Mouse (Mus musculus) kidney, postnatal 25 days (tissue): ENCODE measurements around the gene Arxes2.
"Not testable (repeated sequence)": the region's sequence is repeated elsewhere in the genome, so short reads cannot be mapped to it uniquely, and the experiment has no call there.

Source experiments
- DNase-seq, 2 experiments: peaks; one replicate each; pipeline ENCODE4 v3.0.0; 2021; ENCODE audit warnings: mixed read lengths in 2 of 2

Gene Arxes2

DNA sequence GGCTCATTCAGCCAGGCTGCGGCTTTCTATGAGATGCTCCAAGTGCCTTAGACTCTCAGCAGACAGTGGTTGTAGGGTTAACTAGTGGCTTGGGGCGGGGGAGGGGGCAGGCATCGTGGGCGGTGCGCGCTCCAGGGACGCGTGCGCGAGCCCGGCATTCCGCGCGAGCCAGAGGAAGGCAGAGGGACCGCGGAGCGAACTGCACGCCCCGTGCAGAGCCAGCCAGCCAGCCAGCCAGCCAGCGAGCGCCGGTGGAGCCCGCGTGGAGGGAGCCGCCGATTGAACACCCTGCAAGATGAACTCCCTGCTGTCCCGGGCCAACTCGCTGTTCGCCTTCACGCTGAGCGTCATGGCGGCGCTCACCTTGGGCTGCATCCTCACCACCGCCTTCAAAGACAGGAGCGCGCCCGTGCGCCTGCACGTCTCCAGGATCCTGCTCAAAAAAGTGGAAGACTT is at the start of gene Arxes2:
Arxes2 (plus strand) TSS at position 161 of the 456 bp plus-strand sequence.
- not testable (repeated sequence) for DNase-seq

DNA sequence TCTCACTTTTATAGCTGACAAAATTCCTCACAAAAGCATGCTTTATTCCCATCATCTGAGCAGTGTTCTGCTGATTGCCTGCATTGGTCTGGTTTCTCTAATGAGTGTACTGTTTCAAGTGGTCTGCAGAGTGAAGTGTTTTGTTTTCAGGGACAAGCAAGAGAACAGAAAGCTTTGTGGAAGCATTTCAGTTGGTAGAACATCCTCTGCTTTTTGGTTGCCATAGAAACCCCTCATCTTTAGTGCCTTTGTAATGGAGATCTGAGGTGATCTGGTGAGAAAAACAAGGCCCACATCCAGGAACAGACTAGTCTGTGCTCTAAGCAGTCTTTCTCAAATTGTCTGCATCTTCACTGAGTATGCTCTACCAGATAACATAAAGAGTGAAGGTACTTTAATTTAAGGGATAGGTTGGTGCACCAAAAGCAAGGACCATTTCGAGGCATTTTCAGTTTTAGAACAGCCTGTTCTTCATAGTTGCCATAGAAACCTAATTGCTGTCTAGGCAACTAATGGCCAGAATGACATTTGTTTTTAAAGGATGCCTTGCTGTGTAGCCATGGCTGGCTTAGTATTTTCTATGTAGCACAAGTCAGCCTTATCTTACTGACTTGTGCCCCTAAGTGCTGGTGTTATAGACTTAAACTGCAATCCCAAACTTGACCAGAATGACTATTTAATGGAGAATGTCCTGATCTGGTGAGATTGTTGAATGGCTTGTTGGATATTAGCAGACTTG is 44.8 kb upstream of the Arxes2 start:
- DNase-seq: no peak

DNA sequence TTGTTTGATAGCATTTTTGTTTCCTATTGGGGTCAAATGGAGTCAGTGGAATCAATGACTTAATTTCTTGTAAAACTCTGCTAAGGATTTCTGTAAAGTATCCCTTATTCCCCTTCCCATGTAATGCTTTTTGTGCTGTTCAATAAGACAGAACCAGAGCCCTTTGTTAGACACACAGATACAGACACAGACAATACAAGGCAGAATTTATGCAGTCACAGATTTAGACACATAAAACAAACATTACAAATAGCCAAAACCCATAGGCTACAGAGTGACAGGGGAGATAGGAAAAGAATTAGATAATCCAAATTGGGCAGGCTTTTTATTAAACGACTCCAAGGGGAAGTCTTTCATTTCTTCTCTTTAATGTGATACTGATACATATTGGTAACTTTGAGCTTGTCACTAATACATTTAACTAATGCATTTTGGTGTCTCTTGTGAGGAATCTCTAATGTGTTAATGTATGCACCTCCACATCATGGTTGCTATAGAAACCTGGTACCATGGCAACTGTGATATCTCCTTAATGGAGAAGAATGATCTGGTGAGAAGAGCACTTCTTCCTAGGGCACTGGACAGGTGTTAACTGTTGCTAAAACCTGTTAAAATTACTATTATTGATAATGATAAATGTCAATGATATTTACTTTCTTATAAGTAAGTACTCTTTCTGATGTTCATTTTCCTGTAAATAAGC is 36.5 kb upstream of the Arxes2 start:
- DNase-seq: no peak

DNA sequence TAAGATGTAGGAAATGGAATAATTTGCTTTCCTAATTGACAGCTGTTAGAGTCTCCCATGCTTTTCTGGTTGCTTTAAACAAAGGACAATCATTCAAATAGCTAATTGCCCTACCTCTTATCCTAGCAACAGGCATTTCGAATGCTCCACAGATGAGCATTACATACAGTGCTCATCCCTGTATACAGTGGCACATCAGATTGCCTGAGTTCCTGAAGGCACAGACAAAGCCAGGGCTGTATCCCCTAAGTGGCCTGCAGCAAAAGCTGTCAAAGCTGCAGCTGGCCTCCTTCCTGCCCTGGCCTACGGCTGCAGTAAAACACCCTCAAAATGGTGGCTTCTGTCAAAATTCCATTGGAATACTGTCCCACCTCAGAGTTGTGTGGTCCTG is 35.9 kb upstream of the Arxes2 start:
- no peak for DNase-seq

DNA sequence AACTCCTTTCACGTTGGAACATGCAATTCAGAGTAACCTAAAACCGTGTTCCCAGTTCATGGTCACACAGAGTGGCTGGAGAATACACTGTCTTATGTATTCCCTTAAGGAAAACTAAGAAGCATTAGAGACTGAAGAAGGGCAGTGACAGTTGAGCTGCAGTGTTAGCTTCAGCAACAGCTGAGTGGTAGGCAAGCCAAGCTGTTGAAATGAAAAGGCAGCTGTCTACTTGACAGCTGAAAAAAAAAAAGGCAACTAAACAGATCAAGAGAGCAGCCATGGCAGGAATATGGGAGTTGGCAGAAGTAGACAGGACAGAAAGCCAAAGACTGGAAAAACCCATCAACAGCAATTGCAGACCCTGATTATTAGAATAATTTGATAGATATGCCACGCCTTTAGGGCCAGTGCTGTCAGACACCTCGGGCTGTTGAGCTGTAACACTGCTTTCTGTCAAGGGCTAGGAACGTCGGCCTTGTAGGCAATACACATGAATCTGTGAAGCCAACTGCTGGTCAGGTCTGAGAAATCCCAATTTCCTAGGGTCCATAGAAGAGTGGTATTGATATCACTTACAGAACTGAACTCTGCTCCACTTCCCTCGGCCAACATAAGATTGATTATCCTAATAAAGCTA is 34.9 kb upstream of the Arxes2 start:
- DNase-seq: no peak

DNA sequence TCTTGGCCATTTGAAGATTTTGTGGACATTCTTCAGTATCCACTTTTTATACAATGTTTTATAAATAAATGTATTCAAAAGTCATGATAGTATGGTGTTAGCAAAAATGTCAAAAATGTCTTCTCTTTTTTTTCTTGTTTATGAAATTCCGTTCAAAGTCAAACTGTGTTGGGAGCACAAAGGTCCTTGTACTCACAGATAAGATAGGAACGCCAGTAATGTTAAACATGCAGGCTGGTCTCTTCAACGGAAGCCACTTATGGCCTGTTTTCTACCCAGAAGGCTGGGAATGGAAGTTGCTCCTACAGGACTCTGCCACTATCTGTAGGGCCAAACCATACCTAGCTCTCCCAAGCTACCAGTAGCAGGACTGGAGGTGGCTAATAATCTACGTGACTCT is 34.1 kb upstream of the Arxes2 start:
- DNase-seq: no peak

DNA sequence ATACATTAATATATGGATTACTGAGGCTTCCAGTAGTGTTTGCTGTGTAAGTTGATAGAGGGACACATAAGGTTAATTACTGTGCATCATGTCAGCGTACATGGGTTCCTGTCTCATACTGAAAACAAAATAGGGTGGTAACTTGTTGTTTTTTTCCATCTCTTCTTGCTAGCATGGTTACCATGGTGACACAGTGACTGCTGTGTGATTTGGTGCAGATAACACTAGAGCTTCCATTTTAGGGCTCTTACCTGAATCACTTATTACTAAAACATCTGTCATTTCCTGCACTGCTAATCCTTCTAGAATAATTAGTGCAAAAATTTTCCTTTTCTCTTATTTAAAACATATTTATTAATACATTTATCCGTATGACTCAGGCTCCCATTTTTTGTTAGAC is 31.3 kb upstream of the Arxes2 start:
- DNase-seq: no peak

DNA sequence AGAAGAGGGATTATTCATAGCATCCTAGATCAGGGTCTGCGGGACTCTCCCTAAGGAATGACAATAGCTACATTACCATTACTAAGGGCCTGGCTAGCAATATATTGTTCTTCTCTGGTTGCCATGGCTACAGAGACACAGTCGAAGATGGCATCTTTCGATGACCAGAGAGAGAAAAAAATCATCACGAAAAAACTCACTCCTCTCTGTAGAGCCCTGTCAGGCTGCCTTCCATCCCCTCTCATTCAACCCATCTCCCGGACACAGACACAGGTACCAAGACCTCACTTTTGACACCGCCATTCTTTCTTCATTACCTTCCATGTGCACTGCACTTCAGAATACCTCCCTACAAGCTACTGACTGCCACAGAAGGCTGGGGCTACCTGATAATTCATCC is 30.5 kb upstream of the Arxes2 start:
- no peak for DNase-seq

DNA sequence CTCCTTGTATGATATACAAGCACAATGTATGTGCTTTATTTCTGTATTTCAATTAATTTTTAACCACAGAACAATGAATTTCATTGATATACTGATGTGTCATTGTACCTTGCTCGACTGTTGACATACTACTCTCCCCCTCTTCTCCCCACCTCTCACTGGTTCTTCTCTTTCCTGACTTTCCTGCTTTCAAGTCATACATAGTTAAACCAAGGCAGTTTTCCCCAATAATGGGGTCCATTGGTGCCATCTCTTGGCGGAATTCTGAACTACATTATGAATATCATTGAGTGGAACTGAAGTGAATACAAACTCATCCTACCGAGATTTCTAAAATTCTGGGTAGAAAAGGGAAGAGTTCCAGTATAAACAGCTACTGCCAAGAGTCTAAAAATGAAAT is 30.0 kb upstream of the Arxes2 start:
- peak in 1 of 2 experiments; percentile 22 for DNase-seq

DNA sequence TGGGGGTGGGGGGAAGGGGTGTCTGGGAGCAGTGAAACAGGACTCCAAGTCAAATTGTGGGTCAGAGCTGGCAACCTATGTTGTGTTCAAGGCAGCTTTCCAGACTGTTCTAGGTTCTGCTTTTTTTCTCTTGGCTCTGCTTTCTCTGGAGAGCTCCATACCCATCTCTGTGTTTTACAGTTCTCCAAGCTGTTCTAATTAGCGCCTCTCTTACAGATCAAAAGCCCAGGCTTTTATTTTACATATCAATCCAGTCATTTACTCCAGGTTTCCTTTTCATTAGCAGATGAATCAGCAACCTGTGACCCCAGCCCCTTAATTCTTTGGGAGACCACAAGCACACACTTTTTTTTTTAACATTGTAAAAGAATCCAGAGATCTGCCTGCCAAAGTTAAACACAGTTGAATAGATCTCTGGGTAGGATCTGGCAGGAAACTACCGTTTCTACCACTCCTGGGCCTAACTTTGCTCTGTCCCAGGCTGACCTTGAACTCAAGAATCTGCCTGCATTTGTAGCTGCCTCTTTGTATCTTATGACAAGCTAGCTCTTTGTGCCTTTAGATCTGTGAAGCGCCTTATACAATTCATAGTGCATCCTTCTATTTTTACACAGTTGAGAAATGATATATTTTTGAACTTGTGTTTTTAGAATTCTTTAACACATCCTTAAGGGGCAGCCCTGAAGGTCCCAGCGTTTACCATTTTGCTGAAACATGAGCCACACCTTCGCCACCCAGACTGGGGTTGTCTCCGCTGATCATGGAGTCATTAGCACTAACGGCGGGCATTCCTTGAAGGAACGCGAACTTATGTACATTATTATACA is 19.8 kb upstream of the Arxes2 start:
- no peak for DNase-seq

DNA sequence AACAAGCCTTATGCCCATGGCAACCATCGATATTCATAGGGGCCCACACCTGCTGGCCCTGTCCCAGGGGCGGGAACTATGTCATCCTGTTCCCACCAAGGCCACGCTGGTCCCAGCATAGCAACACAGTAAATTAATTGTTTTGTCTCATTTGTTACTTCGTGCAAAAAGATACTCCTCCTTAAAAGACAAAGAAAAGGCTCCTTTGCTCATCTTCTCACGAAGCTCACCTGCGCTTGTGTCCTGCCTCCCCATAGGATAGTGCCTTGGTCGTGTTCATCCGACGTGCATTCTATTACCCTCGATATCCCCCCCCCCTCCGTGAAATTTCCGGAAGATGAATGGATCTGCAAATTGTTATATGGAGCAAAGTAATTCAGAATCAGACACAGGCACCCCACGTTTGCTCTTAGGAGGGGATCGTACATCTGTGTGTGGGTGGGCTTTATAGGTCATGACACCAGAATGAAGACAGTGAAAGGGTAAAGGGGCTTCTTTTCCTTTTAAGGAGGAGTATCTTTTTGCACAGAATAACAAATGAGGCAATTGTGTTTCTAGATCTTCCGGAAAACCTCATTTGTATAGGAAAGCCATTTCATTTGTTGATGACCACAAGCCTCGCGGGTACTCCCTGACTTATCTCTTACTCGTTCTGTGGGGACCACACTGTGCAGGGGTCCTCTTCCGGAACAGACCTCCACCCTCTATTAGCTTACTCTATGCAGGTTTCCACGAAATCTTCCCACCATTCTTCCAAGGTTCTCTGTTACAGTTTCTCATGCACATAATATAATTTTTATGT is 19.0 kb upstream of the Arxes2 start:
- no peak for DNase-seq

DNA sequence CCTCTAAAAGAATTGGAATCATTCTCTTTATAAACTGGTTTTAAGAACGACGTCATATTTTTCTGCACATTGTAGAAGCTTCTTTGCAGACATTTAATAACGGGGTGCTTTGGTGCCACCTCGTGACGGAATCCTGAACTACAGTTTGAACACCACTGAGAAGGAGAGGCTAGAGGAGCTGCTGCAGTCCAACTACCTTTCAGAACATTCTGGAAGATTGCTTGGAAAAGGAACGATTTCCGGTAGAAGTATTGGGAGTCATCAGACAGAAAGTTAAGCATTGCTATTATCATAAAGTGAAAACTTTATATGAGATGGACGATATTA is 18.4 kb upstream of the Arxes2 start:
- peak; percentile 51 to 76 for DNase-seq

DNA sequence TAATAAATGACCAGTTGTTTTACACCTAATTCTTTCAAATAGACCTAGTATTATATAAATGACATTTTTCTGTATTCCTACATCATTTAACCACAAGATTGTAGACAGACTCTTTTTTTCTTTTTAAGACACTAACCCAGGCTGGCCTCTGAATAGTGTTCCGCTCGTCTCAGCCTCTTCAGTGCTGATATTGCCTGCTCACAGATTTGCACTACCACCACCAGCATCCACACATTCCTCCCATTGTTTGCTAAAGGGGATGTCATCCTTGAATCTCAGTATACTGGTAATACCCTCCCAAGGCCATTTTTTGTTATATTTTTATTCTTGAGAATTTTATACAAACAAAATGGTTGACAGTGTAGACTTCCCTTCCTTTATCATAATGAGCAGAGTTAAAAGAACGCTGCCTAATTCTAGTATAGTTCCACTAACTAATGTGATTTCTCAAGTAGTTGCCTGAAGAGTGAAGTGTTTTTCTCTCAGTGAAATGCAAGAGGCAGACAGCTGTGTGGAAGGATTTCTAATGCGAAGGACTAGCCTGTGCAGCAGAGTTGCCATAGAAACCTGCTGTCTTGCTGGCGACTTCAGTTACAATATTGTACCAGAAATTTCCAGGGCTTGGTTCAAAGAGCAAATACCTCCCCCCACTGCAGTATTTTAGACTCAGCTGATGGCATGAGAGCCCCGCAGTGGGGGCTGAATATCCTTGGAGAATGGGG is 8.9 kb upstream of the Arxes2 start:
- no peak for DNase-seq

DNA sequence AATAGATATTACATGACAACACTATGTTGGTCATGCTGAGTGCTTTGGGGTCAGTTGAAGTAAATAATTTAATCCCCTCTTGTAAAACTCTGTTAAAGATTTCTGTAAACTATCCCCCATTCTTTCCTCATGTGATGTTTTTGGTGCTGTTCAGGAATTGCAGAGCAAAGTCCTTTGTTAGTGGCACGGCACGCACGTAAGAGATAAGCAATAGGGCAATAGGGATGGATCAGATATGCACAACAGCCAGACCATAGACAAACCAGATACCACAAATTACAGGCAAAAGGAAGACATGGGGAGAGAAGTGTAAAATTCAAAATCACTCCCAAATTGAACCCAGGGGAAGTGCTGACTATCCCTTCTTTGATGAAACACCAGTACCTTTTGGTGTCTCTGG is 7.4 kb upstream of the Arxes2 start:
- no peak for DNase-seq

DNA sequence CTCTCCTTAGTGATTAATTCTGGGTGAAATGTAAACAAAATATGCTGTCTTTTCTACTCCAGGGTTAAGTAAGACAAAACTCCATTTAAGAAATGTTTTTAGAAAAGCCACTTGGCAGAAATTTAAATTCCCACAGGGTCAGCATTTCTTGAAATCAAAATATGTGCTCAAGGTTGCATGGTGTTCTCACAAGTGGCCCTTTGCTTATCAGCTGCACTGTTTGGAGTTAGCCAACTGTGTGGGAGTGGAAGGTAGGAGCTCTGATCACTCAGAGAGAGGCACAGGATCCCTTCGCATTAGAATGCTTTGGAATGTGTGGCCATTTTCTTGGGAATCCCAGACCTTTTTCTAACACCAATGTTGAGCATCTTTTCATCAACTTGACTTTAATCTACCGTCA is 3.0 kb upstream of the Arxes2 start:
- DNase-seq: no peak

DNA sequence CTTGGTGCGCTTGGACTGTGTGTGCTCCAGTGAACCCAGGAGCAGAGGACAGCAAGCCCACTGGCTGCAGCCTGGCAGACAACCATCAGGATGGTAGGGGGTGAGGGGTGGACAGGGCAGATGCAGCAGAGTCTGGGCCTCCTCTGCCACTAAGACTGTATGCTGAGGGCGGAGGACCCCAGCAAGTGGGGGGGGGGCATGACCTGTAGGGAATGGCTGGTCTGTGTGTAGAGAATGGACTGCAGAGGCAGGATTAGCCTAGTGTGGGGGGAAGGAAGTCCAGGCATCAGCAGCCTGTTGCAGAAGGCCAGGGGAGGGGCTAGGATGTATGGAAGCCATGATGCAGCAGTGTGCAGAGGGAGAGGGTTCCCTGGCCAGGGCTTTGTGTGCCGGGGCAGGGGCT is 431 bp upstream of the Arxes2 start:
- DNase-seq: not testable (repeated sequence)

DNA sequence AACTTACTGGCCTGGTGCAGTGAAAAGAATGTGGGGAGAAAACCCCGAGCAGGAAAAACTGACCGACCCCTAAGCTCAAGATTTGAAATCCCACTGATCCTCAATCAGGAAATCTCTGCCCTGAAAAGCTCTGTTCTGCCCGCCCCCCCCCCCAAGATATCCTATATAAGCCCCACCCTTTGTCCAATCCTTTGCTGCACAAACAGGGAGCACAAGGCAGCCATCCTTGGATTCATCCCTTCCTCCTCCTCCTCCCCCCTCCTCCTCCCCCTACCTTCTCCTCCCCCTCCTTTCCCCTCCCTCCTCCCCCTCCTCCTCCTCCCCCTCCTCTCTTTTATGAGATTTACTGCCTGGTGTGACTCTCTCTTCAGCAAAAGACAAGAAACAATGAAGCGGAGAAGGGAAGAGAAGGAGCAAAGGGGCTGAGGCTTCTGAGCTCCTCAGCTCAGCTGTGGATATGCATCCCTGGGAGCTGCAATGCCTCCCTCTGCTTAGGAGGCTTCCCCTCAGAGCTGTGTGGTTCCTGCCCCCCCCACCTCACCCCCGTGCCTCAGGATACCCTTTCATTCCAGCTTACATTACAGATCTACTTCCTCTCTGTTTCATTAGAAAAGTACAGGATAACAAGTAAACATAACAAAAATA is 13.7 kb downstream of the Arxes2 start:
- no peak for DNase-seq

DNA sequence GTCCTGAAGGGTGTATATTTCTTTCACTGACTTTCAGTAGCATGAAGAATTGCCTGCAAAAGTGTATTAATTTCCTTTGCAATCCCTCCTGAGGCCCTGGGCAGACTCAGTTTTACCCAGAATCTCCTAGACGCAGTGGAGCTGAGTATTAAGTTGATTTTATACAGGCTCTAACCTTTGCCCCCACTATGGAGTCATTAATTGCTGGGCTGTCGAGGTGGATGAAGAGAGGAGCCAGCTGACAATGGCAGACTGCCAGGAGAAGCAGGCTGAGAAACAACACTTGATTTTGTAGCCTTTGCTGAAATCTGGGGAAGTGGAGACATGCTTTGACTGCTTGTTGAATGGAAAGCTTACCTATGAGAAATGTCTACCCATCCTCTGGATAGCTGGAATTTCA is 20.8 kb downstream of the Arxes2 start:
- DNase-seq: peak; percentile 57 to 59

DNA sequence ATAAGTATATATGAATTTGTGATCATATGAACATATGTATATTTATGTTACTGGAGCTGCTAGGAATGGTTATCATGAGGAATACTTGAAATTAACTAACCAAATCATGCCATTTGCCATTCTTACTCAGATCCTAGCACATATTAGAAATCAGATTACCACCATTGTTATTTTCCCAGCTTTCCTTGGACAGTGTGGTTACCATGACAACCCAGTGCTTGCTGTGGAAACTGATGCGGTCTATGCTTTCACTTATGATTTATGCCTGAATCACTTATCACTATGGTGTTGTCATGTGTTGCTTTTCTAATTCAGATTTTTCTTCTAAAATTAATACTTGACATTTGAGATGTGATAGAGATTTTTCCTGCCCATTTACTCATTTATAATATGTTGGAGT is 36.7 kb downstream of the Arxes2 start:
- DNase-seq: no peak

DNA sequence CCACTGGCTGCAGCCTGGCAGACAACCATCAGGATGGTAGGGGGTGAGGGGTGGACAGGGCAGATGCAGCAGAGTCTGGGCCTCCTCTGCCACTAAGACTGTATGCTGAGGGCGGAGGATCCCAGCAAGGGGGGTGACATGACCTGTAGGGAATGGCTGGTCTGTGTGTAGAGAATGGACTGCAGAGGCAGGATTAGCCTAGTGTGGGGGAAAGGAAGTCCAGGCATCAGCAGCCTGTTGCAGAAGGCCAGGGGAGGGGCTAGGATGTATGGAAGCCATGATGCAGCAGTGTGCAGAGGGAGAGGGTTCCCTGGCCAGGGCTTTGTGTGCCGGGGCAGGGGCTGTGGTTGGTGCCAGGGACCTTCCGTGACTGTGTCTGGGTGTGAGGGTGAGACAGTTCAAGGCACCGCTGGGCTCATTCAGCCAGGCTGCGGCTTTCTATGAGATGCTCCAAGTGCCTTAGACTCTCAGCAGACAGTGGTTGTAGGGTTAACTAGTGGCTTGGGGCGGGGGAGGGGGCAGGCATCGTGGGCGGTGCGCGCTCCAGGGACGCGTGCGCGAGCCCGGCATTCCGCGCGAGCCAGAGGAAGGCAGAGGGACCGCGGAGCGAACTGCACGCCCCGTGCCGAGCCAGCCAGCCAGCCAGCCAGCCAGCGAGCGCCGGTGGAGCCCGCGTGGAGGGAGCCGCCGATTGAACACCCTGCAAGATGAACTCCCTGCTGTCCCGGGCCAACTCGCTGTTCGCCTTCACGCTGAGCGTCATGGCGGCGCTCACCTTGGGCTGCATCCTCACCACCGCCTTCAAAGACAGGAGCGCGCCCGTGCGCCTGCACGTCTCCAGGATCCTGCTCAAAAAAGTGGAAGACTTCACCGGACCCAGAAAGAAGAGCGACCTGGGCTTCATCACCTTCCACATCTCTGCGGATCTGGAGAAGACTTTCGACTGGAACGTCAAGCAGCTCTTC is 39.5 kb downstream of the Arxes2 start, which contains the start of gene Arxes1:
Arxes1 (plus strand) TSS at position 569 of the 965 bp plus-strand sequence.
- DNase-seq: peak in 1 of 2 experiments; percentile 48
